Mouse (Mus musculus) lung, embryonic 16.5 days (tissue): Measurements from ENCODE around the gene Hist3h2ba. TPM values are rescaled to one million over a fixed set of nuclear protein-coding genes. Genes with fewer than 3 reads are reported as not detected.

ENCODE experiments used
- ATAC-seq: fragments of 200-750 bp; cut with Nextera tagmentation; 2 replicates; pipeline ENCODE4 v1.8.0; 2017; ENCODE audit warnings: low read depth, mild to moderate bottlenecking, moderate library complexity
- H3K27ac ChIP-seq: fragments of 300-500 bp; sonication (generic); 2 replicates; pipeline ENCODE4 v1.5.1; 2014; ENCODE audit warnings: mild to moderate bottlenecking, control low read depth, low read length
- H3K27me3 ChIP-seq: fragments of 300-500 bp; sonication (generic); 2 replicates; pipeline ENCODE4 v1.6.1; 2014; ENCODE audit warnings: low read depth, low read length, mixed read lengths; ENCODE audit not compliant: control insufficient read depth, insufficient read depth
- H3K36me3 ChIP-seq: fragments of 300-500 bp; sonication (generic); 2 replicates; pipeline ENCODE4 v1.6.1; 2014; ENCODE audit warnings: low read length; ENCODE audit not compliant: control insufficient read depth, insufficient read depth
- H3K4me1 ChIP-seq: fragments of 300-500 bp; sonication (generic); replicated peaks from 2 replicates; pipeline ENCODE4 v1.6.1; 2014; ENCODE audit warnings: low read length, mixed read lengths; ENCODE audit not compliant: control insufficient read depth, insufficient read depth
- H3K4me2 ChIP-seq: fragments of 300-500 bp; sonication (generic); 2 replicates; pipeline ENCODE4 v1.6.1; 2014; ENCODE audit warnings: low read depth, low read length, control low read depth
- H3K4me3 ChIP-seq: fragments of 300-500 bp; sonication (generic); 2 replicates; pipeline ENCODE4 v1.5.1; 2014; ENCODE audit warnings: mild to moderate bottlenecking, low read length, control low read depth
- H3K9ac ChIP-seq: fragments of 300-500 bp; sonication (generic); 2 replicates; pipeline ENCODE4 v1.6.1; 2014; ENCODE audit warnings: low read length, control low read depth
- H3K9me3 ChIP-seq: fragments of 300-500 bp; sonication (generic); 2 replicates; pipeline ENCODE4 v1.6.1; 2016; ENCODE audit warnings: low read length; ENCODE audit not compliant: control insufficient read depth
- WGBS: fragments of 180-500 bp; shearing (Covaris S2); extraction: QIAGEN DNeasy Blood & Tissue Kit; methylation state at CpG from one replicate; pipeline ENCODE4 v1.1.7; 2014; 5-methylcytosine and 5-hydroxymethylcytosine counted together
- polyA plus RNA-seq: library from polyadenylated mRNA; unstranded; fragments of >200 nt; fragmentation: Nextera tagmentation; extraction: Ambion mirVana; gene quantifications from 2 replicates; pipeline ENCODE4 v1.2.1, GENCODE M21; 2015

Hist3h2ba gene
- polyA plus RNA-seq, 1 experiment from 2014 or later: 28.3 TPM

GRCm38 (mm10) chr11:58917745-58918366, 30.9 kb upstream of the Hist3h2ba start, which contains the start of gene Btnl10:
Btnl10 (plus strand) TSS chr11:58917908.
- no peak for ATAC-seq
- Histone ChIP-seq H3K27ac (no peak within 1 kb of the TSS), H3K9me3 (no peaks in the 10 kb centered on the region), H3K27me3 (no peaks in the 10 kb centered on the region; the same call in 1 of the 2 replicates), H3K4me2 (no peak within 1 kb of the TSS), H3K4me1 (0 out of 2 replicates have a peak, but pooled peaks cover 3% of the 10 kb centered on the region), H3K9ac (no peak within 1 kb of the TSS), H3K4me3 (no peak within 1 kb of the TSS), H3K36me3 (no peaks in the 10 kb centered on the region)
- WGBS: 77% methylated on average over 12 of the region's 12 CpGs

DNA sequence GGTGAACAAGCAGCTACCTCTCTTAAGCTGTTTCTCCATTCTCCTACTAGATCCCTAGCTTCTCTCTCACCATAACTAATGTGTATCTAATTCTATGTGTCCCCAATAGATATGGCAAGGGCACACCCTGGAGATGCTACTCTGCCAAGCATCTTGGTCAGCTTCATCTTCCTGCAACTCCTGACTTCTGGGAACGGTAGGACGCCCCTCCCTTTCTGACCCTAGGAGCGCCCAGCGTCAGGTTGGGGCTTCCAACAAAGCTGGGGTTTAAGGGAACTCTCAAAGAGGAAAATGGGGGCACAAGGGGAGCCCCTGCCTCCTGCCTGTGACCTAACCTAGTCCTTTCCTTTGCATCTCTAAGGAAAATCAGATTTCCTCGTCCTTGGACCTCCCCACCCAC, 30.0 kb upstream of the Hist3h2ba start:
- 0 out of 2 replicates have a peak, but pooled peaks cover 3% of the 10 kb centered on the region for H3K4me1 ChIP-seq
- no peak for ATAC-seq
- H3K36me3 ChIP-seq: no peaks in the 10 kb centered on the region
- H3K27me3 ChIP-seq: no peaks in the 10 kb centered on the region; the same call in 1 of the 2 replicates
- H3K9ac ChIP-seq: no peak overlapping the region
- 57% methylated on average over 5 of the region's 5 CpGs for WGBS
- no peak overlapping the region for H3K4me2 ChIP-seq
- no peaks in the 10 kb centered on the region for H3K9me3 ChIP-seq
- no peak overlapping the region for H3K4me3 ChIP-seq
- H3K27ac ChIP-seq: no peak overlapping the region

DNA sequence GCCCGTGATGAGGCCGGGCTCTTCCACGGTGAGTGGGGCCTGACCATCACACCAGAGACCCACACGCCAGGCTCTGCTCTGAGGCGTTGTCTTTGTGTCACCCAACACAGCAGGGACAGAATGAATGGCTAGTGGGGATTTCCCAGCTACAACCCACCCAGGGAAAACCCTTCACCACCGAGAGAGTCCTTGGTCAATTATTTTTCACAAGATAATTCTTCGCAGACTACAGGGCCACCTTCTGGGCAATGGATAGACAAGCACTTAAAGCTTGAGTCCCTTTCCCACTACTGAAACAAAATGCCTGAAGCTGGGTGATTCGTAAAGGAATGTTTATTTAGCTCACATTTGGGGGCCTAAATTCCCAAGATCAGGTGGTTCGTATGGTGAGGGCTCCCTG, 26.3 kb upstream of the Hist3h2ba start:
- H3K4me2 ChIP-seq: no peak overlapping the region
- WGBS: 72% methylated on average over 9 of the region's 9 CpGs
- no peak overlapping the region for H3K4me3 ChIP-seq
- no peaks in the 10 kb centered on the region; the same call in 1 of the 2 replicates for H3K27me3 ChIP-seq
- no peaks in the 10 kb centered on the region for H3K9me3 ChIP-seq
- no peak overlapping the region for H3K9ac ChIP-seq
- H3K36me3 ChIP-seq: no peaks in the 10 kb centered on the region
- H3K27ac ChIP-seq: no peak overlapping the region
- no peaks in the 10 kb centered on the region for H3K4me1 ChIP-seq
- ATAC-seq: no peak

GRCm38 (mm10) chr11:58926651-58927050, 22.1 kb upstream of the Hist3h2ba start:
- WGBS: 61% methylated on average over 2 of the region's 3 CpGs
- H3K4me3 ChIP-seq: no peak overlapping the region
- no peak for ATAC-seq

GRCm38 (mm10) chr11:58927053-58927452, 21.7 kb upstream of the Hist3h2ba start:
- H3K27me3 ChIP-seq: no peaks in the 10 kb centered on the region; the same call in 1 of the 2 replicates
- WGBS: 61% methylated on average over 2 of the region's 2 CpGs
- no peak overlapping the region for H3K9ac ChIP-seq
- H3K36me3 ChIP-seq: peaks cover 6% of the 10 kb centered on the region; the same call in 1 of the 2 replicates
- no peak overlapping the region for H3K4me3 ChIP-seq
- ATAC-seq: no peak
- peaks cover 5% of the 10 kb centered on the region for H3K4me1 ChIP-seq
- no peaks in the 10 kb centered on the region for H3K9me3 ChIP-seq
- no peak overlapping the region for H3K27ac ChIP-seq
- H3K4me2 ChIP-seq: no peak overlapping the region

More at GRCm38 (mm10) chr11:58926651-58927050, 22.1 kb upstream of the Hist3h2ba start:
- no peaks in the 10 kb centered on the region; the same call in 1 of the 2 replicates for H3K27me3 ChIP-seq
- no peaks in the 10 kb centered on the region for H3K9me3 ChIP-seq
- H3K27ac ChIP-seq: no peak overlapping the region
- no peak overlapping the region for H3K9ac ChIP-seq
- H3K4me1 ChIP-seq: peaks cover 5% of the 10 kb centered on the region
- H3K36me3 ChIP-seq: peaks cover 2% of the 10 kb centered on the region; the same call in 1 of the 2 replicates
- no peak overlapping the region for H3K4me2 ChIP-seq

GRCm38 (mm10) chr11:58927790-58928651, 20.7 kb upstream of the Hist3h2ba start:
- H3K4me2 ChIP-seq: peak overlapping the region; percentile 60
- peak overlapping the region; percentile 71 for H3K27ac ChIP-seq
- no peaks in the 10 kb centered on the region; the same call in 1 of the 2 replicates for H3K27me3 ChIP-seq
- 19% methylated on average over 20 of the region's 20 CpGs for WGBS
- H3K36me3 ChIP-seq: peaks cover 12% of the 10 kb centered on the region
- peaks cover 5% of the 10 kb centered on the region for H3K4me1 ChIP-seq
- H3K9ac ChIP-seq: peak overlapping the region; percentile 62
- H3K4me3 ChIP-seq: peak overlapping the region; percentile 41
- no peaks in the 10 kb centered on the region for H3K9me3 ChIP-seq
- ATAC-seq: peak; percentile 80

DNA sequence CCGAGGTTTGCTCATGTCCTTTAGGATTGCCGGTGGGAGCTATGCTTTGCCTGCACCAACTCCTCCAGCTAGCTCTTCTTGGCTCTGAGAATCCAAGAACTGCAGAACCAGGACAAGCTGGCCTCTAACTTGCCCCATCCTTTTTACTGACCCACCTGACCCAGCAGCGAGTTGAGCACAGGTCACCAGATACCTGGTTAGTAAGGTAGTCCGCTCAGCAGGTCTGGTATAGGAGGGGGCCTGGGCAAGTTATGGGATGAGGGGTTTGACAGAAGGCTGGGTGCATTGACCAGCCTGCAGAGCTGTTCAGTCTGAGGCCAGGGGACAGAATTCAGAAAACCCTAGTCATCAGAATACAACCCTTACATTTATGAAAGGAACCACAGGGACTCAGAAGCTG, 19.7 kb upstream of the Hist3h2ba start:
- H3K36me3 ChIP-seq: peaks cover 22% of the 10 kb centered on the region
- H3K27ac ChIP-seq: no peak overlapping the region
- no peak overlapping the region for H3K9ac ChIP-seq
- ATAC-seq: no peak
- H3K9me3 ChIP-seq: no peaks in the 10 kb centered on the region
- no peaks in the 10 kb centered on the region for H3K27me3 ChIP-seq
- no peak overlapping the region for H3K4me2 ChIP-seq
- peaks cover 5% of the 10 kb centered on the region for H3K4me1 ChIP-seq
- no peak overlapping the region for H3K4me3 ChIP-seq
- 67% methylated on average over 4 of the region's 4 CpGs for WGBS

GRCm38 (mm10) chr11:58929641-58930040, 19.1 kb upstream of the Hist3h2ba start:
- WGBS: 26% methylated on average over 3 of the region's 3 CpGs
- H3K27me3 ChIP-seq: no peaks in the 10 kb centered on the region
- H3K27ac ChIP-seq: no peak overlapping the region
- H3K9ac ChIP-seq: no peak overlapping the region
- ATAC-seq: no peak
- peaks cover 25% of the 10 kb centered on the region for H3K36me3 ChIP-seq
- H3K4me2 ChIP-seq: no peak overlapping the region
- H3K4me1 ChIP-seq: peaks cover 5% of the 10 kb centered on the region
- H3K4me3 ChIP-seq: no peak overlapping the region
- no peaks in the 10 kb centered on the region for H3K9me3 ChIP-seq

GRCm38 (mm10) chr11:58930254-58930653, 18.5 kb upstream of the Hist3h2ba start:
- Histone ChIP-seq H3K27ac (no peak overlapping the region), H3K4me3 (no peak overlapping the region), H3K4me1 (peaks cover 5% of the 10 kb centered on the region), H3K27me3 (no peaks in the 10 kb centered on the region), H3K36me3 (peaks cover 25% of the 10 kb centered on the region), H3K4me2 (no peak overlapping the region), H3K9ac (no peak overlapping the region), H3K9me3 (no peaks in the 10 kb centered on the region)
- WGBS: 90% methylated on average over 3 of the region's 3 CpGs
- ATAC-seq: no peak
